Mouse (Mus musculus) brain, embryonic 14.5 days (tissue): ENCODE results near the gene Vps29. TPM values are rescaled to one million over a fixed set of nuclear protein-coding genes. Genes with fewer than 3 reads are reported as not detected.
A peak's percentile ranks its signal among the peaks of the same experiment; 100 is the strongest.

Experiments
- DNase-seq: peaks from one replicate; pipeline ENCODE4 v3.0.0-alpha.2; 2011; ENCODE audit warnings: low read depth
- CTCF ChIP-seq: fragments of 200-500 bp; IDR thresholded peaks from 2 replicates; pipeline ENCODE4 v1.5.1; 2012; ENCODE audit warnings: inconsistent platforms, mild to moderate bottlenecking, moderate library complexity, borderline replicate concordance; ENCODE audit not compliant: insufficient read depth, insufficient read length; ENCODE audit errors: extremely low read depth
- POLR2A ChIP-seq: fragments of 200-500 bp; IDR thresholded peaks from 2 replicates; pipeline ENCODE4 v1.6.1; 2012; ENCODE audit warnings: mild to moderate bottlenecking, inconsistent platforms, borderline replicate concordance; ENCODE audit not compliant: poor library complexity, insufficient read depth, insufficient read length, severe bottlenecking; ENCODE audit errors: extremely low read depth
- polyA plus RNA-seq: library from polyadenylated mRNA; depleted of rRNA; stranded (reverse); fragments of >200 nt; gene quantifications from 2 replicates; pipeline ENCODE4 v1.2.3, GENCODE M21; 2012

Vps29 gene
- polyA plus RNA-seq, 1 experiment: 135 TPM

DNA sequence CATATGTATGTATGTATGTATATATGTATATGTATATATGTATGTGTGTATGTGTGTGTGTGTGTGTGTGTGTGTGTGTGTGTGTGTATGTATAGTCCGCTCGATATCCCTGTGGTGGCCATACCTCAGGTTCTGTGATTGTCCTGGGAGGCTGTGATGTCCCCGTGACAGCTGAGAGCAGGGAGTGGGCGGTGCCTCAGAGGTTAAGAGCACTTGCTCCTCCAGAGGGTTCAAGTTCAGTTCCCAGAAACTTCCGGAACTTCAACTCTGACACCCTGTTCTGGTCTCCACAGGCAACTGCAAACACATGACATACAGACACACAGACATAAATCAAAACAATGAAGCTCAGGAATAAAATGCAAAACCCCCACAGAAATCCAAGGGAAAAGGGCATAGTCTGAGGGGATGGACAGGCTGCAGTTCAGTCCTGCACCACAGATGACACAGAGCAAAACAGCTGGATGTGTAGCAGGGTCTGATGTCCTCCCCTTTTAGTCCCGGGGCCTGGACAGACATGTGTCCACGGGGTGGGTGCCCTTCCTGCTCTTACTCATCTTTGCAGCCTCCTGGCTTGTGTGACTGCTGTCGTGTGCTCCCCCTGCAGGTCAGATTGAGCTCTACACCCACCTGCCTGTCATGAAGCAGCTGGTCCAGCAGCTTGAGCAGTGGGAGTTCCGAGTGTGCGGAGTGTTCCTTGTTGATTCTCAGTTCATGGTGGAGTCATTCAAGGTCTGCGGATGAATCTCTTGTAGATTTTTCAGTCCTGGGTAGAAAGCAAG is 25.4 kb downstream of the Vps29 start:
- TF ChIP-seq POLR2A (no peak), CTCF (peak; percentile 92)

DNA sequence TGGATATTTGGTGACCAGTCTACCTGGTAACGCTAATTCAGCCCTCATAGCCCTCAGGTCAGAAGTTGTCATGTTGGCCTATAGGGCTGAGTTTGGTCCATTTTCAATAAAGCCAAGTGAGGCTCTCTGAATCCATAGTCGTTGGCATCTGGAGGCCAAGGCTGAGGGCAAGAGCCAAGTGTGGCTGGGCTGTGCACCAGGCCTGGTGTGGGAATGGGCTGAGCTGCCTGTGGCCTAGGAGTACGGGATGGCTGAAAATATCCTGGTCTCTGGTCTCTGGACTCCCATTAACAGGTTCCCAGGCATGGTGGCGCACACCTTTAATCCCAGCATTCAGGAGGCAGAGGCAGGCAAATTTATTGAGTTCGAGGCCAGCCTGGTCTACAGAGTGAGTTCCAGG is 35.8 kb downstream of the Vps29 start:
- TF ChIP-seq CTCF (no peak), POLR2A (no peak)
- DNase-seq: no peak

More for the DNA sequence above, 25.4 kb downstream of the Vps29 start:
- peak; percentile 86 for DNase-seq

DNA sequence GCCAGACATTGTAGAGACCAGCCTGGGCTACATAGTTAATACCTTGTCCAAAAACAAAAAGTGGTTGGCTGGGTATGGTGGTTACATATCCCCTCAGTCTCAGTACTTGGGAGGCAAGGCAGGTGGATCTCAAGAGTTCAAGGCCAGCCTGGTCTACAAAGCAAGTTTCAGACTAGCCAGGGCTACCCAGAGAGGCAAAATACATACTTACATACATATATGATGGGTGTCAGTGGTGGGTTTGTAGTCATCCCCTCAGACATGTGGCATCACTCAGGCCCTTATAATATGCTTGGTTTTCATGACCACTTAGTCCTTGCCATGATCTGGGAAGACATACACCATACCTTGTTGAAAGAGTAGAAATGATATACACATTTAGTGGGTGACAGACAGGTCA is 36.5 kb downstream of the Vps29 start:
- TF ChIP-seq CTCF: no peak
- TF ChIP-seq POLR2A: no peak

DNA sequence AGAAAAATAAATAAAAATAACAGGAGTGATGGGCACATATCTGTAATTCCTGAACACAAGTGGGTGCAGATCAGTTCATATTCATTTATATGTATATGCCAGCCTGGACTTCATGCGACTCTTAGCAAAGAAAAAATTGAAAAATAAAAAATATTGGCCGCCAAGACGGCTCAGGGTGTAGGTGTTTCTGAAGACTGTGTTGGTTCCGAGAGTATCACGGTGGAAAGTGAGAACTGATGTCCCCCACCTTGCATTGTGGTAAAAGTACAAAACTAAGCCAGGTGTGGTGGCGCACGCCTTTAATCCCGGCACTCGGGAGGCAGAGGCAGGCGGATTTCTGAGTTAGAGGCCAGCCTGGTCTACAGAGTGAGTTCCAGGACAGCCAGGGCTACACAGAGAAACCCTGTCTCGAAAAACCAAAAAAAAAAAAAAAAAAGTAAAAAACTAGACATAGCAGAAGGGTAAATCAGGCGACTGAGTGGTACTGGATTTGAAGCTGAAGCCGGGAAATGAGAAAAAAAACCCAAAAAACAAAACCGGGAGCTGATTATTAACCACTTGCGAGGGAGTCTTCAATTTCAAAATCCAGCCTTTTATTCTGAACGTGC is 37.1 kb downstream of the Vps29 start:
- TF ChIP-seq POLR2A (no peak), CTCF (no peak)
- DNase-seq: no peak

More for the DNA sequence above, 36.5 kb downstream of the Vps29 start:
- DNase-seq: no peak

DNA sequence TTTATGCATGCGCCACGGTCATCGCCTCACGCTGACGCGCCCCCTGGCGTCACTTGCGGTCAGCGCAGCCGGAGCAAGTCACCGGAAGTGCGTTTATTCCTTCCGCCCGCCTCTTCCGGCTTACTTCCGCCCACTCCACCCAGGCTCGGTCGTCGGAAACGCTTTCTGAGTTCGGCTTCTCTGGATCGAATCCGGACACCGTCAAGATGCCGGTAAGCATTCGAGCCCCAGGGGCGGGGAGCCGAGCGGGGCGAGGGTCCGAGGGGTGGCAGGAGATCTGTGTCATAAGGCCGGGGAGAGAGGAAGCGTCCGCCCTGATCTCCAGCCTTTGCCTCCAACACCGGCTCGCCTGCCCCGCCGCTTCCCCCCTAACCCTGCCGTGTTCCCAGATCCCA is 37.6 kb downstream of the Vps29 start, which contains the start of gene Arpc3:
Gene Arpc3, plus strand, starts transcription at position 93 of the 395 bp plus-strand sequence.
- peak; percentile 96 for DNase-seq
- peak; percentile 20; the same call in 1 of the 2 replicates for TF ChIP-seq POLR2A
- TF ChIP-seq CTCF: peak; percentile 90

DNA sequence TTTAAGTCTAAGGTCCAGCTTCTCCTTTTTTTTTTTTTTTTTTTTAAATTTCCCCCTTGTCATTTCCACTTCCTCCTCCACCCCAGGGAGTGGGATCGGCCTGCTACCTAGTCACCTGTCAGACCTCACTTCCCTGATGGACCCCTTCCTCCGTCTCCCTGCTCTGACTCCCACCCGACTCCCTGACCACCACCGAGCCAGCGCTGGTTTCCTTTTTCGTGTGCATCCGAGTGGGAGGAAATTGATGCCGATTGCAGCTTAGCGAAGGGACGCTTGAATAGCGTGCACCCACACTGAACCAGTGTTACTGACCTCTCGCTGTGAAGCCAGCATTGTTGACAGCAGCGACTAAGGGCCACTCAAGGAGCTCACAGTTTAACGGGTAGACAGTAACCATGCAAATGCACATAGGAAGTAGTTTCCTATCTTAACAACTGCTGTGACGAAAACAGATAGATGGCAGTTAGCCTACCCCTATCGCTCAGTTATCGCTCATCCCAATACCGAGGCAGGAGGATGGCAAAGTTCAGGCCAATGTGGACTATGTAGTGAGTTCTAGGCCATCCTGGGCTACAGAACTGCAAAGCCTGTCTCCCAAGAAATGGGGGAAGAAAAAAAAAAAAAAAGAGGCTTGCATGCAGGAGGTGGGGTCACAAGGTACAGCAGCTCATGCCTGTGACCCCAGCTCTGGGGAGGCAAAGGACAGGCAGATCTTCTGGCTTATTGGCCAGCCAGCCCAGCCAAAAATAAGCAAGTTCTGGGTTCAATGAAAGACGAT is 38.2 kb downstream of the Vps29 start:
- DNase-seq: peak; percentile 14
- no peak for TF ChIP-seq CTCF
- TF ChIP-seq POLR2A: no peak

DNA sequence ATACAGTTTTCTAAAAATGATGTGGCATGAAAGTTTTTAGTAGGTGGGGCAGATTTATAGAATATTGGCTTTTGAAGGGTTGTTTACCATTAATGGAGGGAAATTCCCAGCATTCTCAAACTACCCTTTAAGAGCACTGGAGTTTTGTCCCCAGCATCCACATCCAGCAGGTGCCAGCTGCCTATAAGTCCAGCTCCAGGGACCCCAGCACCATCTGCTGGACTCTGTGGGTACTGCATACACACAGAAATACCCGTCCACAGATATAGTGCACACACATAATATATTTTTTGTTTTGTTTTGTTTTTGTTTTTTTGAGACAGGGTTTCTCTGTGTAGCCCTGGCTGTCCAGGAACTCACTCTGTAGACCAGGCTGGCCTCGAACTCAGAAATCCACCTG is 39.7 kb downstream of the Vps29 start:
- DNase-seq: peak; percentile 75
- TF ChIP-seq POLR2A: no peak
- peak; percentile 79; the same call in 1 of the 2 replicates for TF ChIP-seq CTCF

DNA sequence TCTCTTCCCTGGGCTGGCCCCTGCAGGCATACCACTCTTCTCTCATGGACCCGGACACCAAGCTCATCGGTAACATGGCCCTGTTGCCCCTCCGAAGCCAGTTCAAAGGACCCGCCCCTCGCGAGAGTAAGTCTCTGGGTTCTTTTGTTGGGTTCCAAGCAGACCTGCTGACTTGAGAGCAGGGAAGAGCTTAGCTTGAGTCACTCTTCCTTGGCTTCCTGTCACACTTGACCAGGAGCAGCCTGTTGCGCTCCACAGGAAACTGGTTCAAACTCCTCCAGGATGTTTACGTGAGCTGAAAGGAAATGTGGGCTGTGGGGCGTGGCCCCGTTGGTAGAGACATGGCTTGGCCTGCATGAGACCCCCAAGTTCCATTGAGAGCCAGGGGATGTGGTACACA is 42.6 kb downstream of the Vps29 start:
- DNase-seq: peak; percentile 11
- TF ChIP-seq CTCF (no peak), POLR2A (no peak)

DNA sequence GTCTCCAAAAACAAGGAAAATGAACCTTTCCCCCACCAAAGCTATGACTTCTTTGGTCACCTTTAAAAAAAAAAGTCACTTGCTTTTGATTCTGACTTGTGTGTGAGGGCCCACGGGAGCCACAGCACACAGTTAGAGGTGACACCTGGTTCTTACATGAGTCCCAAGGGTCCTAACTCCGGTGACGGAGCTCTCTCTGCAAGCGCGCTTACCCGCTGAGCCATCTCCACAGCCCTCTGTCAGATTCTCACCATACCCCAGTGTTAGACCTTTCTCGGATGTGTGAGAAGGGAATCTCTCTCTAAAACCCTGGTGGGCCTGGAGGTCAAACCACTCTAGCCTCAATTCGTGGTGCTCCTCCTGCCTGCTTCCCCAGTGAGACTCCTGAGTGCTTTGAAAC is 43.3 kb downstream of the Vps29 start:
- DNase-seq: no peak
- TF ChIP-seq CTCF (no peak), POLR2A (no peak)

DNA sequence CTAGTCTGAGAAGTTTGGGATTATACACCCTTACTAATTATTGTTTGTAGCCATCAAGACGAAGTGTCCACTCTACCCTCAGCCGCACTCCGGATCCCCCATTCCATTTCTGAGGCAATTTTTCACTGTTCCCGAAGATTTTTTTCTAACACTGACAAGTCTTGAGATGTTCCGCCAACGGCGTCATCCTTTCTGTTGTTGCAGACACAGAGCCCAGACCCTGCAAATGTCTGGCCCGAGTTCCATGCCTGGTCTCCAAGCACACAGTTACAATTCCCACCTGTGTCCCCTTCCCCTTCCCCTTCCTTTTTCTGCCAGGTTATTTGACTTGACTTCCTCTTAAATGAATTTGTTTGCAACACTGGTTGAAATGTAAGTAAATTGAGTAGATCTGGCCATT is 45.7 kb downstream of the Vps29 start:
- TF ChIP-seq CTCF: no peak
- no peak for TF ChIP-seq POLR2A

DNA sequence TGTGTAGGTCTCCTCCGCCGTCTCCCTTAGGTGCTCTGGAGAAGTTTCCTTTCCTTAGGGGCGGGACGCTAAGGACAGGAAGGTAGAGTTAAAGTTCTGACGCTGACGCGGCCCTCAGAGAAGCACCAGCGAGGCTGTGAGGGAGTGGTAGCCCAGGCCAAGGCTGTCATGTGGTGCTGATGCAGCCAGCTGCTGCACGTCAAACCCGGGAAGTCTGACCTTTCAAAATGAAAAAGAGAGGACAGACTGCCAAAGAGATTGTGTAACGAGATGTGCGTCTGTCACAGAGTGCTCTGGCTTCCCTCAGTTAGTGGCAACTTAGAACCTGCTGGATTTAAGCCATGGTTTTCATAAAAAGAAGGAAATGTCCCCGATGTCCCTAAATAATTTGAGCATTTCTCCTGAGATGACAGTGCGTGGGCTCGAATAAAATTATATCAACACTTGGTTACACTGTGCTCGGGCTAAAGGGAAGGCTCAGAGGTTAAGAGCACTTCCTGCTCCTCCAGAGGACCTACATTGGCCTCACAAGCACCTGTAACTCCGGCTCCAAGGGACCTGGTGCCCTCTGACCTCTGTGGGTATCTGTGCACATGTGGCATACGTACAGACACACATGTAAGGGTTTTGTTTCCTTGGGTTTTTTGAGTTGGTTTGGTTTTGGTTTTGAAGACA is 46.6 kb downstream of the Vps29 start:
- DNase-seq: no peak
- TF ChIP-seq POLR2A (no peak), CTCF (no peak)

More for the DNA sequence above, 45.7 kb downstream of the Vps29 start:
- DNase-seq: no peak

DNA sequence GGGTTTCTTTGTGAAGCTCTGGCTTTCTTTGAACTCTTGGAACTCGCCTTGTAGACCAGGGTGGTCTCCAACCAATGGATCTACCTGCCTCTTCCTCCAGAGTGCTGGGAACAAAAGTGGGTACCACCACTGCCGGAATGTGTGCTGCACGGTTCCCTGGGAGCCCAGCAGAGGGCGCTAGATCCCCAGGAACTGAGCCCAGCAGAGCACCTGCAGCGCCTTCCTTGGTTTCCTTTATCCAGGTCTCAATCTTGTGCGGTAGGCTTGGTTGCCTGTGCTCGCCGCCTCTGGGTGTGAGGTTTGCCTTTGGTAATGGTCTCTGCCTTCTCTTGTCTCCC is 47.1 kb downstream of the Vps29 start:
- TF ChIP-seq POLR2A: no peak
- peak; percentile 96 for TF ChIP-seq CTCF
- DNase-seq: peak; percentile 60
